Mouse (Mus musculus) c-Kit-positive CD71-negative TER-119-negative erythroid progenitor cells, embryonic 14.5 days (primary cell): ENCODE measurements at regions not wholly inside any gene's neighbourhood (a gene's known extent, or its start where the extent isn't known, plus 50 kb on each side); places are given as distances from the start of the nearest gene placed in this dataset.

Experiments
- DNase-seq: peaks from one replicate; pipeline ENCODE4 v3.0.0-alpha.2; 2013; ENCODE audit warnings: low read depth

DNA sequence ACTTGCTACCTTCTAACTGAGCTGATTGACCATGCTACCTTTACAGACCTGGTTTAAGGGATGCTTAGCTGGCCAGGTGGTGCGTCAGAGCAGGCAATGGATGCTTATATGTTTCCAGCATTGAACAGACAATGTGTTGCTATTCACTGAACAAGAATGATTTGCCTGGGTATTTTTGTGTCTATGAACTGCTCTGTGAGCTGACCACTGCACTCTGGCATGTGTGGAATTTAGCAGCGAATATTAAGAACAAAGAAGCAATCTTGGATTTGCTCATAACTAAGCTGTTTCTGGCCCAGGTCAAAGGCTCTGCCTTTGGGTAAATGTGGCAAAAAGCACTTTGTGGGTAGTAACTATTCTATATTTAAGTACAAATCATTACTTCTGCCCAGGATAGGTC, 58.3 kb upstream of the Ccdc39 start:
- DNase-seq: no peak

DNA sequence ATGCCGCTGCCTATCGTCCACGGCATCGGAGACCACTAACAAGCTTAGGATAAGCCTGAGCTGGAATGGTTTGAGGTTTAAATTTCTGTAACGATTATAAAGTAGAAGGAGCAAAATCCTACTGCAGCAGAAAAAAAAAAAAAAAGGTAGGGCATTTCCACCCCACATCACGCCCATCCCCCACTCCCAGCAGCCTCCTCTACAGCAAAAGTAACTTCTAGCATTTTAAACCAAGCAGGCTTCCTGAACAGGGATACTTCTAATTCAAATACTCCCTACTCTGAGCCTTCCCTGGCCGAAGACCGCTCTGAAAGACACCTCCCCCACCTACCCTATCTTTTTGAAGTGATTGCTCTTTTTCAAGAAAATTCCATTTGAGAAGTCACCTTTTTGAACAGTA, 59.2 kb upstream of the Ccdc39 start:
- no peak for DNase-seq

DNA sequence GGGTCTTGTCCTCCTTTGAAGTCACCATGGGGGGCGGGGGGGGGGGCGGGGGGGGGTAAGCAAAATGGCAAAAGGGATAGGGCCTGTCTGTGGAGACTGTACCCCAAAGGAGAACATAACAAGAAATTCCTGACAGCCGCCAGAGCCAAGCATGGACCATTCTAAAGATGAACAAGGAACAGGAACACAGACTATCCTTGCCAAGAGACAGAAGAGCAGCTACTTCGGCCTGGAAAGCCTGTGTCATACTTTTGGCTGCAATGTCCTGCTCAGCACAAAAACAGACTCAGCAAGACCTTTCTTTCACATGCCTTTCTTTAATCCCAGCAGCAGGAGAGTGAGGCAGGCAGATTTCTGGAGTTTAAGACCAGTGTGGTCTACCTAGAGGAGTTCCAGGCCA, 59.7 kb upstream of the Ccdc39 start:
- no peak for DNase-seq

DNA sequence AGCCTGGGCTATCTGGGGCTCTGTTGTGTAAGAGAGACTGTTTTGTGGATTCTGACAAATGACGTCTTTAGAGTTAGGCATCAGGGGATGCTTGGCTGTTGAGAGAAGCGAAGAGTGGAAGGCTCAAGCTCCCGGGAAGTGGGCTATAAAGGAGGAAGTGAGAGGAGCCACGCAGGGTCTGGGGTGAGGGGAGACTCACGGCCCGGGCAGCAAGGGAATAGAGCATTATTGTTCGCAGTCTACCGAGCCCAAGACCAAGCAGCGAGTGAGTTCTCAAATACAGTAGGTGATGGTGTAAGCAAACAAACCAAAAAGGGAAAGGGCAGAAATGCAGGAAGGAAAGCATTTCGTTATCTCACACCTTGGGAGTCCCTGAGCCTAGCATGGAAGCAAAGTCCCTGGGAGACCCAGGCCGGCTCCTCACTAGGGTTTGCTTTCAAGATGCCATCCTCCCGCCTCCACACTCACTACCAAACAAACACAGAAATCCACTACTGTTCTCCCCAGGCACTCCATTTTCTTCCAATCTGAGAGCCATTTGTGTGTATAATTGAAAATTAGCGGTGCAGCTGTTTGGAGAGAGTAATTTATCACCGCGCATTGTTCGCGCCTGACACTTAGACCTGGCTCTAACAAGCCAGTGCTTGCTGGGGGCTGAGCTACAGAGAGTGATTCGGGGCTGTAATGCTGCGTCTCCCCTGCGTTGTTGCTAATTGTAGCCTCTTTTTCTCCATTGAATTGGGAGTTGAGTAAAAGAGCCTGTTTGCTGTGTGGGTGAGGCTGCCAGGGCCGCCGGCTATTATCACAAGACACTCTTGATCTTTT, 61.0 kb upstream of the Ccdc39 start:
- no peak for DNase-seq

DNA sequence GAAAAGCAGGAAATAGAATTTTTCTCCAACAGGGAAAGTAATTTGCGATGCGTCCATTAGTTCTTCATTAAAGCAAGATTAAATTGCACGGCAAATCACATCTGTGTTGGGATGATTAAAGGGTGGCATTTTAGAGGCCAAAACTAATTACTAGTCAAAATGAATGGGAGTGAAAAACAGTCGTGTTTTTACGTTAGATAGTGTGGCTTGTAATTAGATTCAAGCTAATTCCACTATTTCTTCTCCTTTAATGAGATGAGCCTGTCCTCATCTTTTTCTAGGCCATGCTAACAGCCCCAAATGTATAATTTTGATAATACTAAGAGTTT, 61.5 kb upstream of the Ccdc39 start:
- DNase-seq: no peak

DNA sequence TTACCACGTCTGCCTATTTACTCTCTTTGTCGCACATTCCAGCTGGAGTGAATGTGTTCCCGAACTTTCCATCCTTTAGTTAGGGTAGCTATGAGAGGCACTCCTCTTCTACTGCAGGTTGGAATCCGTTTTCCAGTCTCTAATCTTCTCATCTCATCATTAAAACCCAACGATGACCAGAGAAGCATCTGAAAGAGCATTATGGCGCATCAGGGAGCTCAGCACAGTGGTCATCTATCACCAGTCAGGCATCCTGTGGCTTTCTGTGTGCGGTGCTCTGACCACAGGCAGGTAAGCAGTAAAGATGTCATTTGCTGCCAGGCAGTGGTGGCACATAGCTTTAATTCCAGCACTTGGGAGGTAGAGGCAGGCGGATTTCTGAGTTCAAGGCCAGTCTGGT, 63.0 kb upstream of the Ccdc39 start:
- no peak for DNase-seq

DNA sequence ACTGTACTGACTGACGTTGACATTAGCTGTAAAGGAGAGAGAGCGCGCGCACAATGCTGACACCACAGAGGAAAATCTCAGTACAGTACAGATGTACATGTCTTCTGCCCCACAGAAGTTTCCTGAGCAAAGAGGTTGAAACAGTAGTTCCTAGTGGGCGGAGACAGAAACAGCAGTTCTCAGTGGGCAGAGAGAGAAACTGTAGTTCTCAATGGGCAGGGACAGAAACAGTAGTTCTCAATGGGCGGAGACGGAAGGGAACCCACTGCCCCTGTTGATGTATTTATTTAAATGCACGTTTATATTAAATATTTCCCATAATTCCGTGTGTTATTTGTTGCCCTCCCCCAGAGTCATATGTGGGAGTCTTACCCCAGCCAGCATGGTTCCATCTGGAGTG, 67.4 kb upstream of the Ccdc39 start:
- no peak for DNase-seq

DNA sequence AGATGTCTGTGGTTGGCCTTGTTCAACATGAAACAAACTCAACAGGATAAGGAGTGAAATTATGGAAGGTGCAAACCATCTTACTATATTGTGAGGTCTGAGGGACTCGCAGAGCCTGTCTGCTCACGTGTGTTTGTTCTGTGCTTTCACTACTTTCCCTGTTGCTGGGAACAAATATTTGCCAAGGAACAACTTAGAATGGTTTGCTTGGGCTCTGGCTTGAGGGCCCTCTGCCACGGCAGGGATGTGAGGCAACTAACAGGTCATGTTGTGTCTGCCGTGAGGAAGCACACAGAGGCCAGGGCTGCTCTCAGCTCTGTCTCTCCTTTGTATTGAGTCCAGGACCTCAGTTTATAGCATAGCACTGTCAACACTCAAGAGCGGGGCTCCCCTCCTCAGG, 69.4 kb upstream of the Ccdc39 start:
- no peak for DNase-seq

DNA sequence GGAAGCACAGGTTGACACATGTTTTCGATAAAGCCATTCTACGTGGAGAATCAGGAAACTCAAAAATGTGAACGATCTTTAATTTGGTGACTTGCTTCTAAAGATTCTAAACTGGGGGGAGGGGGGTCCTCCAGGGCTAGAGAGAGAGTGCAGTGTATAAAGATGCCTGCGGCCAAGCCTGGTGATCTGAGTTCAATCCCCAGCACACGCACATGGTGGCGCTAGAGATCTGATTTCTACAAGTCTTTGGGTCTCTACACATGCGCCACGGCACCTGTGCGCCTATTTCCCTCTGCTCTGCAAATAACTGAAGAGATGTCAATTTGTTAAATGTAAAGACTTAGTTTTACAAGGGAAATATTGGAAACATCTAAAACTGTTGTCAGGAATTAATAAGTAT, 70.3 kb upstream of the Ccdc39 start:
- no peak for DNase-seq

DNA sequence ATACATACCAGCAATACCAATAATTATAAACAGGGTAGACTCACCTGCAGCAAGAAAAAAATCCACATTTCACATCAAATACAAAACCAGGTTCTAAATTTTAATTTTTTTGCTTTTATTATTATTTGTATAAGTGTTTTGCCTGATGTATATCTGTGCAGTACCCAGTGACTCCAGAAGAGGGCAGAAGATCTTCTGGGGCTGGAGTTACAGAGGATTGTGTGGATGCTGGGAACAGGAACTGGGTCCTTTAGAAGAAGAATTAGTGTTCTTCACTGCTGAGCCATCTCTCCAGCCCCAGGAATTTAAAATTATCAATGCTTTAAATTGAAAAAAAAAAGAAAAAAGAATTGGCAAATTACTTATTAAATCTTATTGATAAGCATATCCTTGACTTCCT, 71.7 kb upstream of the Ccdc39 start:
- no peak for DNase-seq

DNA sequence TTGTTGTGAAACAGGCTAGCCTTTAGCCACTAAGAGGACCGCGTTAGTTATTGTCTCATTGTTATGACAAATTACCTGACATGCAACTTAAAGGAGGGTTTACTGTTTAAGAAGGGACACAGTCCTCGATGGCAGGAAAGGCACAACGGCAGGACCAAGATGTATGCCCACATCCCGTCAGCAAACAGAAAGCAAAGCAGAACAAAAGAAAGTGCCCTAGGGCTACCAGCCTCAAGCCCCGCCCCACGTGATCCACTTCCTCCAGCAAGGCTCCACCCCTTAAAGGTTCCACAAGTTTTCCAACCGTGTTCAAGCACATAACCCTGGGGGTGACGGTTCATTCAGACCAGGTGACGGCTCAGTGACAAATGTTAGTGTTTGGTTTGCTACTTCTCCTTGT, 72.2 kb upstream of the Ccdc39 start:
- no peak for DNase-seq

DNA sequence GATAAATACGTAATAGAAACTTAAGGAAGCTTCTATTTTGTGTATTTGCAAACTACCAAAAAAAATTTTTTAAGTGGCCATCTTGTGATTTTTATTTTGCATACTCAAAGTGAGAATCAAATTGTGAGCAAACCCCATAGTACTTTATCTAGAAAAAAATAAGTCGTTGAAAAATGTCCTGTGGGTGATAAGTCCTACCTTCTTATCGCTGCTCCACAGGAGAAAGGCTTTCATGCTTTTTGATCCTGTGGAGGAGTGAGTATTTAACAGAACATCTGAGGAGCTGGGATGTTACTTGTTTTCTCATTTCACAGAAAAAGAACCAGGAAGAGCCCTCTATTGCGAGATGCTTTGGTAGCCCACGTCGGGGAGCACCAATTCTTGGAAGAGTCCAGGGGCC, 72.7 kb upstream of the Ccdc39 start:
- no peak for DNase-seq

DNA sequence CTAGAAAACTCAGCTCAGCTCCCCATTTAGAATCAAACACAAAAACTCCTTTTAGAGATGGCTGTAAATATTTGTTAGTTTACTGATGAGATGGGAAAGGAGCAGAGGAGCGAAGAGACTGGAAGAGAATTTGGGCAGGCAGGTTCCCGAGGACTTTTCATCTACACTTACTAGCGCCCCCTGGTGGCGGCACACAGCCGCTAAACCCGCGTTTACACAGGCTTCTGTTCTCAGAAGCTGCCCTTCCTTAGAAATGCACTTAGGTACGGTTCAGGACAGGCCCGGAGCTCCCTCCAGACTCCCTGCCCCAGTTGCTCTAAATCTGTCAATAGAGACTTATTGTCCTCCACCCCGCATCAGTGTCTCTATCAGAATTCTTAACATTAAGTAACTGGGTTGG, 74.7 kb upstream of the Ccdc39 start:
- peak; percentile 29 for DNase-seq

DNA sequence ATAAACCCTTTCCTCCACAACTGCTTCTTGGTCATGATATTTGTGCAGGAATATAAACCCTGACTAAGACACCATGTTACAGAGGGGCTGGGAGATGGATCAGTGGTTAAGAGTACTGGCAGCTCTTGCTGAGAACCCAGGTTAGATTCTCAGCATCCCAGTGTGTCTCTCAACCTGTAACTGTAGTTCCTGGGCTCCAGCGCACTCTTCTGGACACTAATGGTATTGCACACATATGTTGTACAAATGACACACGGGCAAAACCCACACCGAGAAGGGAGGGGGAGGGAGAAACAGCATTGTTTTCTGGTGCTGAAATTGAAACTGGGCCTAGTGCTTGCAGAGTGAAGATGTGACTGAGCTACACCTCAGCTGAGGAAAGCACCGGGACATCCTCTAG, 81.0 kb upstream of the Ccdc39 start:
- DNase-seq: no peak

DNA sequence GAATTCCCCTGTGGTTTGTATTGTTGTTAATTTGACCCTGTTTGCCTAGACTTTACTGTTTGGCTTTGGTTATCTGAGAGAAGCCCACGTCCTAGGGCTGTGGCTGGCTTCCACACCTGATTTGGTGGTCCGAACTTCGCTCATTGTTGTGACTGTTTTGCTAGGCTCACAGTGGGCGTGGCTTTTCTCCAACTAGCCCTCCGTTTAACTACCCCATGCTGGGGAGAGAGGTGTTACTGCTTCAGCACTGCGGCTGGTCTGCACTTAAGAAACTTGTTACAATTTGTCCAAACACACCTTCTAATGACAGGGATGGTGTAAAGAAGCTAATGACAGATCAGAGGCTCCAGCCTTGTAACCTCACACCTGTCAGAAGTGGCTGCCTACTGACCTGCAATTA, 64.7 kb upstream of the Fxr1 start:
- DNase-seq: no peak

DNA sequence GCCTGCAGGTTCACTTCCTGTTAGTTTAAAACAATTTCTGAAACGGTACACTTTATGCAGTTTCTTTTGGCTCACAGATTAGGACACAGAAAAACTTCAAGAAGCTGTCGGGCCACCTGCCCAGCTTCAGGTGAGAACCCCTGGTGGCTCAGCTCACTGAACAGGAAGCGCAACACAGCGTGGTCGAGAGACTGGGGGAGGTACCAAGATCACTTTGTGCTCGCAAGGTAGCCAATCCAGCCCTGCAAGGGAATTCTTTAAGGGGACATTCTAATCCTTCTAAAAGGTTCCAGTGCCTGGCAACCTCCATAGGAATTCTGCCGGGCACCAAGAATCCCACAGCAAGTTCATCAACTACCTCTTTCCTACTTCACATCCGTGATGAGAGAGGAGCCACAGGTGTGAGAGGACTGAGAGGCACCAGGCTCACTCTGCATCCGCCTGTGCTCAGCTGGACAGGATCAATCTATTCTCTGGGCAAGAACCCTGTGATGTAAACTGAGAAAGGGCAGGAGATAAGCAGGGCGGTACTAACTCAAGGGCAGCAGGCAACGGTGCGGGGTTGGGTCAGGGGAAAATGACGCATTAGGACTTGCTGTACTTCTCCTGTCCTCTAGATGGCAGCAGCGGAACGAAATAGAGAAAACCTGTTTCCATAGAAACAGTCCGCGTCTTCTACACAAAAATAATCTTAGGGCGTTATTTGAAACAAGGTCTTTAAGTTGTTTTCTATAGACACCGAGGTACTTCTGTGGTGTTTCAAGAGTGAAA, 63.7 kb upstream of the Fxr1 start:
- DNase-seq: peak; percentile 82

DNA sequence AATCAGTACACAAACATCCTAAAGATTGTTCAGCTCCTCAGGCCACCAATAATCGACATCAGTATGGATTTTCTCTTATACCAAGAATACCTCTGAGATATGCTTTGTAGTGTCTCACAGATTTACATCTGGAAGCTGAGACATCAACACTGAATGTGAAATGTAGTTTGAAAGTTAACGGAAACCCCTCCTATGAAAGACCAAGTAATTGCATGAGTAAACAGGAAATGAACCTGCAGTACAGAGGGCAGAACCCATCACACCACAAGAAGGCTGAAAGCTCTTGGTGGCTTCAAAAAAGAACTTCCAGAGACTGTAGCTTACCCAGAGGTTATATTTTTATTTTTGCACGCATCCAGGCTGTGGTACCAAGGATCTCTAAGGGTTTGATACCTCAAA, 63.1 kb upstream of the Fxr1 start:
- no peak for DNase-seq

DNA sequence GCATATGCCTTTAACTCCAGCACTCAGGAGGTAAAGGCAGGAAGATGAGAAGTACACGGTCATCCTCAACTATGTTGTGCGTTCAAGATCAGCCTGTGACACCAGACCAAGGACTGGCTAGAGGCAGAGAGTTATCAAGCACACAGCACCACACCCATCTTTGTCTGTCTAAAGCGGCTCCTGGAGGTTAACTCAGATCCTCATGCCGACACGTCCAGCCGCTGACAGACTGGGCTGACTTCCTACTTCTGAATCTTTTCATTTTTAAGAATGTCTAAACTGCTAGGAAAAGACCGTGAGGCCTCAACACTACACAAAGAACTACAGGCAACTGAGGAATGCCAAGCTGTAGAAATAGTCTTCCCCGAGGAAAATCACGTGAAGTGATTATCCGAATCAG, 62.1 kb upstream of the Fxr1 start:
- DNase-seq: no peak

DNA sequence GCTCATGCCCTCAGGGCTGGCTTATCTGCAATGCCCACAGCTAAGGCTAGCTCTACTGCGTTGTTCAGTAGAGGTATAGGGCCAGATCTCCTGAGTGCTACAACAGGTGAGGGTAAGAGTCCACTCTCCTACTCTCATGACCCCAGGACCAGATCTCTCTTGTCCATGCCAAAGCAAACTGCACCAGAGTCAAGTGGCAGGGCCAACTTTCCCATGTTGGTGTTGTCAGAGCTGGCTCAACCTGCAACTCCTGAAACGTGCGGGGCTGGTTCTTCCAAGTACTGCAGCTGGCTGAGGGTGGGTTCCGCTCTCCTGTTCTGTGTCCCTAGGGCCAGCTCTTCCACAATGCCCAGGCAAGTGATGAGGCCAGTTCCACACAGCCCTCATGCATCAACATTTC, 61.5 kb upstream of the Fxr1 start:
- DNase-seq: no peak

DNA sequence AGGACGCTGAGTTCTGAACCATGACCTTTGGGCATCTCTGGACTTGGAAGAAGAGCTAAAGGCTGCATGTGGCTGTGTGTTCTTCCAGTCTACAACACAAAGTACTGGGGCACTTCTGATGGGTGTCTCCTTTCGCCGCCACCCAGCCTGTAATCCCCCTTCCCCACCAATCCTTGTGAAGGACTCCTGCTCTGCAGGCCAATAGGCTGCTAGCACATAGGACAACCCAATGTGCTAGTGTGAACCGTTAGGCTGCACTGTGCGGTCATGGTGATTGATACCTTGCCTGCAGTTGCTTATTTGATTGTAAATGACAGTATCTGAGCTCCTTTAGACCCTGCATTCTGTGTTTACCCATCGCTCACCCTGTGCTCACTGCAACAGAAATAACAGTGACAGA, 59.5 kb upstream of the Fxr1 start:
- no peak for DNase-seq

DNA sequence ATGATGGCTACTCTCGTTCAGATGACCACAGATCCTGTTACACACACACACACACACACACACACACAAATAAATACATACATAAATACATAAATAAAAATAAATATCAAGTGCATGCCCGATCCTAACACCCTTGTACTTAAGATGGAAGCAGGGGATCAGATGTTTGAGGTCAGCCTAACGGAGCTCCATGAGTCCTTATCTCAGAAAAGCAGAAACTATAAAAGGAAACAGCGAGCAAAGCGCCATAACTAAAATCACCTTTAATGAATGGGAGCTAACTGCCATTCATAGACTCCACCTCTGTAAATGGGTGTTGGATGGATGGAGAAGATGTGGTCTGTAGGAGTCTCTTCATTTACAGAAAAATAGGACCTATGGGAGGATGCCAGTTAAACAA, 56.8 kb upstream of the Fxr1 start:
- no peak for DNase-seq

DNA sequence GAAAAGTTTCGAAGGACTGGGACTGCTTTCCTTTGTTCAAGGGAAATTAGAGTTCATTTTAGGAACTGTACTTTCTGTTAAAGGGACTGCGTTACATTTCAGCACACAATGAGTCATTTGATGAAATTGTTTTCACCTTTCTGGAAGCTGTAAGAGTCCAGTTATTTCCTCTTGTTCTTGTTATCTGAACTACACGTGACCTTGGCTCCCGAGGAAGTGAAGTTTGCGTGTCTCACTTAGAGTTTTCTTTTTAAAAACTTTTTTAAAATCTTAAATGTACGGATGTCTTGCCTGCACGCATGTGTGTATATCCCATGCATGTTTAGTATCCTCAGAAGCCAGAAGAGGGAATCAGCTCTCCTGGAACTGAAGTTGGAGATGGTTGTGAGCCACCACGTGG, 52.6 kb upstream of the Fxr1 start:
- DNase-seq: no peak
